Mouse (Mus musculus): ENCODE results near the gene Shc1.
A peak's percentile ranks its signal among the peaks of the same experiment; 100 is the strongest.

- TF ChIP-seq USF1 (IDR thresholded peaks at IDR 0.05; ENCODE audit: low read depth) (no peak), CEBPB (IDR thresholded peaks at IDR 0.05; ENCODE audit: low read depth) (no peak), MAX (IDR thresholded peaks at IDR 0.05) (no peak), CTCF (IDR thresholded peaks at IDR 0.05; ENCODE audit: control insufficient read depth, insufficient read depth, insufficient read length) (peak; percentile 94), MYOG (IDR thresholded peaks at IDR 0.05; ENCODE audit: control insufficient read depth, extremely low read depth, insufficient read length) (no peak), MYOD1 (IDR thresholded peaks at IDR 0.05; ENCODE audit: control insufficient read depth, insufficient read length, low read depth) (no peak)
These were observed 39.7 kb upstream of the Shc1 start for GRCm38 (mm10) chr3:89378394-89379067.
